Mouse (Mus musculus) layer of hippocampus, adult 9-11 months (tissue): ENCODE data around the gene Cox4i2.

Experiments
- DNase-seq: peaks from one replicate; pipeline ENCODE4 v3.0.0; 2022

Cox4i2 gene

GRCm38 (mm10) chr2:152803081-152803480 lies 49.1 kb downstream of the Cox4i2 start:
- no peak for DNase-seq

GRCm38 (mm10) chr2:152804408-152805110 lies 50.6 kb downstream of the Cox4i2 start:
- no peak for DNase-seq

- DNase-seq: no peak
These were observed 51.1 kb downstream of the Cox4i2 start for GRCm38 (mm10) chr2:152805111-152805490.

GRCm38 (mm10) chr2:152806037-152806436 lies 52.1 kb downstream of the Cox4i2 start:
- DNase-seq: no peak

- no peak for DNase-seq
These were observed 54.2 kb downstream of the Cox4i2 start for GRCm38 (mm10) chr2:152808178-152808577.

GRCm38 (mm10) chr2:152810158-152810941 lies 56.4 kb downstream of the Cox4i2 start:
- DNase-seq: peak; percentile 66

GRCm38 (mm10) chr2:152811336-152812165 lies 57.6 kb downstream of the Cox4i2 start:
- no peak for DNase-seq

- DNase-seq: no peak
These were observed 59.3 kb downstream of the Cox4i2 start for GRCm38 (mm10) chr2:152813232-152813631.

- no peak for DNase-seq
These were observed 60.4 kb downstream of the Cox4i2 start for GRCm38 (mm10) chr2:152814213-152814874.
